Mouse (Mus musculus) lung, adult 18-20 months (tissue): ENCODE data around the gene Pbld1.
A peak's percentile ranks its signal among the peaks of the same experiment; 100 is the strongest.

Source experiments
- DNase-seq, 2 experiments: peaks; one replicate each; pipeline ENCODE4 v3.0.0; 2022; ENCODE audit warnings: mixed read lengths in 2 of 2

The Pbld1 gene

GRCm38 (mm10) chr10:63059862-63060261 is at the start of gene Pbld1:
Gene Pbld1, plus strand, starts transcription at chr10:63060162.
- no peak for DNase-seq

GRCm38 (mm10) chr10:63010268-63010667 is 49.7 kb upstream of the Pbld1 start:
- DNase-seq = no peak

GRCm38 (mm10) chr10:63011556-63011955 is 48.4 kb upstream of the Pbld1 start:
- DNase-seq = no peak

GRCm38 (mm10) chr10:63013476-63013875 is 46.5 kb upstream of the Pbld1 start:
- no peak for DNase-seq

- DNase-seq = peak; percentile 16 to 37
Measured at GRCm38 (mm10) chr10:63014168-63014567, 45.8 kb upstream of the Pbld1 start.

- DNase-seq = no peak
Measured at GRCm38 (mm10) chr10:63019304-63019703, 40.7 kb upstream of the Pbld1 start.

- no peak for DNase-seq
Measured at GRCm38 (mm10) chr10:63021702-63022101, 38.3 kb upstream of the Pbld1 start.

- DNase-seq = peak in 1 of 2 experiments; percentile 5
Measured at GRCm38 (mm10) chr10:63022541-63023120, 37.3 kb upstream of the Pbld1 start.

GRCm38 (mm10) chr10:63023121-63023748 is 36.7 kb upstream of the Pbld1 start:
- DNase-seq = peak; percentile 68 to 74

GRCm38 (mm10) chr10:63023749-63024579 is 36.0 kb upstream of the Pbld1 start, which contains the start of the genes Hnrnph3 and Pbld2:
Gene Hnrnph3, minus strand, starts transcription at chr10:63024217.
Gene Pbld2, plus strand, starts transcription at chr10:63024315.
- DNase-seq = peak; percentile 98

GRCm38 (mm10) chr10:63024580-63024910 is 35.4 kb upstream of the Pbld1 start:
- peak; percentile 74 to 82 for DNase-seq

GRCm38 (mm10) chr10:63025016-63025415 is 34.9 kb upstream of the Pbld1 start:
- no peak for DNase-seq

GRCm38 (mm10) chr10:63025491-63026011 is 34.4 kb upstream of the Pbld1 start:
- DNase-seq = no peak

GRCm38 (mm10) chr10:63026156-63026794 is 33.7 kb upstream of the Pbld1 start:
- no peak for DNase-seq

GRCm38 (mm10) chr10:63026795-63027160 is 33.2 kb upstream of the Pbld1 start:
- no peak for DNase-seq

GRCm38 (mm10) chr10:63027376-63028161 is 32.4 kb upstream of the Pbld1 start:
- DNase-seq = no peak

GRCm38 (mm10) chr10:63028396-63028795 is 31.6 kb upstream of the Pbld1 start:
- no peak for DNase-seq

GRCm38 (mm10) chr10:63032267-63032666 is 27.7 kb upstream of the Pbld1 start:
- DNase-seq = peak; percentile 58 to 83

GRCm38 (mm10) chr10:63032956-63033355 is 27.0 kb upstream of the Pbld1 start:
- no peak for DNase-seq

- no peak for DNase-seq
Measured at GRCm38 (mm10) chr10:63038571-63039320, 21.2 kb upstream of the Pbld1 start.

- no peak for DNase-seq
Measured at GRCm38 (mm10) chr10:63039867-63040628, 19.9 kb upstream of the Pbld1 start.
